Mouse (Mus musculus): ENCODE measurements around the gene Sh2b2. TPM values are rescaled to one million over a fixed set of nuclear protein-coding genes. Genes with fewer than 3 reads are reported as not detected.

Gene Sh2b2
- 3.1 and 4.2 TPM in 2 replicates for polyA plus RNA-seq (2014; fragmentation: Nextera tagmentation; extraction: Ambion mirVana)

DNA sequence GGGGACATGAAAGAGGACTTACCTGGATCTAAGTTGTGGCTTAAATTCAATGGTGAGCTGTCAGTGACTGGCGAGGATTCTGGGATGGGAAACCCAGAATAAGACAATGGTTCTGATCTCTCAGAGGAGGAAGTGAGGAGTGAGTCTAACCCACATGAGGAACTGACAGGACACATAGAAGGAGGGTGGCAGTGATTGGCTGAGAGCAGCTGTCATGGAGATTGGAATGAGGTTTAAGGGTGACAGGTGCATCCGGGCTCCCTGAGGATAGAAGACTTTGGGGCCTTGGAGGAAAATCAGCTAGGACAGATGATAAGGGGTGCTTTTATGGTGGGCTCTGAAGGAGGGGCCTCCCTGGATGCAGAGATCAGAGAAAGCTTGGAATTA, at the start of gene Sh2b2:
Gene Sh2b2, minus strand, starts transcription at position 105 of the 387 bp plus-strand sequence.
- ATAC-seq (replicated peaks; ENCODE audit: low FRiP score, low TSS enrichment, low read depth) (no peak), DNase-seq (ENCODE audit: low spot score) (no peak)
- H3K4me3 ChIP-seq (ENCODE audit: low read depth, low read length) = peak within 1 kb of the TSS; percentile 64
- H3K4me1 ChIP-seq (replicated peaks; ENCODE audit: control insufficient read depth, insufficient read depth, low read length) = peaks cover 8% of the 10 kb centered on the region; the same call in 1 of the 2 replicates
- no peaks in the 10 kb centered on the region for H3K27me3 ChIP-seq (replicated peaks; ENCODE audit: control insufficient read depth, insufficient read depth, low read length)
- peak within 1 kb of the TSS; percentile 74 for H3K4me2 ChIP-seq (ENCODE audit: low read length)
- H3K36me3 ChIP-seq (ENCODE audit: control insufficient read depth, insufficient read depth, low read length) = 0 out of 2 replicates have a peak, but pooled peaks cover 5% of the 10 kb centered on the region
- no peaks in the 10 kb centered on the region for H3K9me3 ChIP-seq (ENCODE audit: control insufficient read depth, low read length)
- peak within 1 kb of the TSS; percentile 69 for H3K27ac ChIP-seq (ENCODE audit: low read depth)
- H3K9ac ChIP-seq (ENCODE audit: low read length) = peak within 1 kb of the TSS; percentile 42; the same call in 1 of the 2 replicates
- 86% methylated on average over 2 of the region's 2 CpGs for WGBS

- no peak for DNase-seq (ENCODE audit: low spot score)
- Histone ChIP-seq H3K4me3 (ENCODE audit: low read depth, low read length) (no peak overlapping the region), H3K4me1 (replicated peaks; ENCODE audit: control insufficient read depth, insufficient read depth, low read length) (no peaks in the 10 kb centered on the region), H3K27me3 (replicated peaks; ENCODE audit: control insufficient read depth, insufficient read depth, low read length) (no peaks in the 10 kb centered on the region), H3K36me3 (ENCODE audit: control insufficient read depth, insufficient read depth, low read length) (peaks cover 54% of the 10 kb centered on the region), H3K4me2 (ENCODE audit: low read length) (no peak overlapping the region), H3K9ac (ENCODE audit: low read length) (no peak overlapping the region), H3K27ac (ENCODE audit: low read depth) (no peak overlapping the region), H3K9me3 (ENCODE audit: control insufficient read depth, low read length) (no peaks in the 10 kb centered on the region)
- 74% methylated on average over 4 of the region's 4 CpGs for WGBS
- ATAC-seq (replicated peaks; ENCODE audit: low FRiP score, low TSS enrichment, low read depth) = no peak
Observed at GRCm38 (mm10) chr5:136292971-136293418, 46.6 kb upstream of the Sh2b2 start.

- H3K9ac ChIP-seq (ENCODE audit: low read length) = no peak overlapping the region
- H3K9me3 ChIP-seq (ENCODE audit: control insufficient read depth, low read length) = no peaks in the 10 kb centered on the region
Observed at GRCm38 (mm10) chr5:136292361-136292760, 46.0 kb upstream of the Sh2b2 start.

DNA sequence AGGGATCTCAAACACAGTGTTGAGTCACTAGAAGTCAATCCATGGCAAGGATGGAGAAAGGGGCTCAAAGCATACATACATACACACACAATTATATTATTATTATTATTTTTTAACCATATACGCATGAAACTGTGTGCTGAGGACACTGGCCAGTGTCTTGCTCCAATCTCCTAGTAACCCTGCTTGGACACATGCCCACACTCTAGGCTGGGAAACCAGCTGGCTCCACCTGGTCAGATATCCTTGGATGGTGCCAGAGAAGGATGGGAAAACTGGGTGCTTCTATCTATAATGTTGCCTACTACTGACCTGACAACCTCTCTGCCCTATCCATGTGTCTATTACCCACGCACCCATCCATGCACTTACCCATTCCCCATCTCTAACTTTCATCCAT, 45.2 kb upstream of the Sh2b2 start:
- H3K27me3 ChIP-seq (replicated peaks; ENCODE audit: control insufficient read depth, insufficient read depth, low read length) = no peaks in the 10 kb centered on the region
- DNase-seq (ENCODE audit: low spot score) = no peak
- H3K4me3 ChIP-seq (ENCODE audit: low read depth, low read length) = no peak overlapping the region
- no peak overlapping the region for H3K9ac ChIP-seq (ENCODE audit: low read length)
- H3K27ac ChIP-seq (ENCODE audit: low read depth) = no peak overlapping the region
- 83% methylated on average over 2 of the region's 2 CpGs for WGBS
- H3K4me2 ChIP-seq (ENCODE audit: low read length) = no peak overlapping the region
- no peak for ATAC-seq (replicated peaks; ENCODE audit: low FRiP score, low TSS enrichment, low read depth)
- H3K9me3 ChIP-seq (ENCODE audit: control insufficient read depth, low read length) = no peaks in the 10 kb centered on the region
- no peaks in the 10 kb centered on the region for H3K4me1 ChIP-seq (replicated peaks; ENCODE audit: control insufficient read depth, insufficient read depth, low read length)
- H3K36me3 ChIP-seq (ENCODE audit: control insufficient read depth, insufficient read depth, low read length) = peaks cover 59% of the 10 kb centered on the region

More at GRCm38 (mm10) chr5:136292361-136292760, 46.0 kb upstream of the Sh2b2 start:
- no peaks in the 10 kb centered on the region for H3K27me3 ChIP-seq (replicated peaks; ENCODE audit: control insufficient read depth, insufficient read depth, low read length)
- no peak overlapping the region for H3K4me3 ChIP-seq (ENCODE audit: low read depth, low read length)
- 82% methylated on average over 2 of the region's 2 CpGs for WGBS
- no peak overlapping the region for H3K4me2 ChIP-seq (ENCODE audit: low read length)
- no peak overlapping the region for H3K27ac ChIP-seq (ENCODE audit: low read depth)
- peaks cover 56% of the 10 kb centered on the region for H3K36me3 ChIP-seq (ENCODE audit: control insufficient read depth, insufficient read depth, low read length)
- DNase-seq (ENCODE audit: low spot score) (no peak), ATAC-seq (replicated peaks; ENCODE audit: low FRiP score, low TSS enrichment, low read depth) (no peak)
- no peaks in the 10 kb centered on the region for H3K4me1 ChIP-seq (replicated peaks; ENCODE audit: control insufficient read depth, insufficient read depth, low read length)

DNA sequence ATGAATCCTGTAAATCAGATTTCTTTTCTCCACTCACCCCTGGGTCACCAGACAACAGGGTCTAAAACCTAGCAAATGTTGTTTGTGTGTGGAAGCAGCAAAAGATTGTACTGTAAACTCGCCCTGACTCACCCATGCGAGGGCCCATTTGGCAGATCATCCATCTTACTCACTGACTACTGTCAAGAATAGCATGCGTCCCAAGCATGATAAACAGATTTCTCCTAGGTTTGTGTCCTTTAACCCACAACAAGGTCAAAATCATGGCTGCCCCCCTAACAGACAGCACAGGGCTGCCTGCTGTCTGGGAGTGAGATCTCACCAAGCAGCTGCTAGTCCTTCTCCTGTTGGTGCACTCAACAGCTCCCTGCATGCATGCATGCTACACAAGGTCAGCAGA, 43.4 kb upstream of the Sh2b2 start:
- DNase-seq (ENCODE audit: low spot score) = no peak
- no peak for ATAC-seq (replicated peaks; ENCODE audit: low FRiP score, low TSS enrichment, low read depth)
- WGBS = 77% methylated on average over 3 of the region's 3 CpGs

DNA sequence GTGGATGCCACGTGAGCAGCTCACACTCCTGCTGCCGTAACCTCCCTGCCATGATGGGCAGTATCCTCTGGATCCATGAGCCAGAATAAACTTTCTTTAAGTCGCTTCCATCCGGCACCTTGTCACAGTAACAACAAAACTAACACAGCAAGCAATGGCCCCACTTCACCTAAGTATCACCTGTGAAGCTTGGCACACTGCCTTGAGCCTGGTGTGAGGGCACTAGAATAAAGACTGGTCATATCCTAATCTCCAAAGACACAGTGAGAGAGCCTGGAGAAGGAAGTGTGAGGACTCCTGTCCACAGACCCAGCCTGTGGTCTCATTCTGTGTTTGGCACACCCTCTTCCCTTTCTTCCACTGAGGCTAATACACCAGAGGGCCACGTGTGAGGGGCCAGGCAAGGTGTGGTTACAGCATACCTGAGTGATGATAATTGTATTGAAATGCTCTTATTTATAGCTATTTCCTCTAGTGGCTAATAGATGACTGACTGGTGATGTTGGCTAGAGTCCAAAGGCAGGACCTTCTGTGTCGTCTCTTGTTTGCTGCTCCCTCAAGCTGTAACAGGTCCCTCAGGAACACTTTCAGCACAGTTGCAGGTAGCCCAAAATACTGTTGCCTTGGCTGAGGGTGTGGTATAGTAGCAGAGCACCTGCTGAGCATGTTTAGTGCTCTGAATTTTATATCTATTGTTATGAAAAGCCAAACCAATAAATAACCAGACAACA, 42.2 kb upstream of the Sh2b2 start:
- 68% methylated on average over 6 of the region's 6 CpGs for WGBS
- ATAC-seq (replicated peaks; ENCODE audit: low FRiP score, low TSS enrichment, low read depth) (no peak), DNase-seq (ENCODE audit: low spot score) (no peak)
- H3K36me3 ChIP-seq (ENCODE audit: control insufficient read depth, insufficient read depth, low read length) = peaks cover 55% of the 10 kb centered on the region
- H3K4me1 ChIP-seq (replicated peaks; ENCODE audit: control insufficient read depth, insufficient read depth, low read length) = no peaks in the 10 kb centered on the region
- H3K4me2 ChIP-seq (ENCODE audit: low read length) = no peak overlapping the region
- no peaks in the 10 kb centered on the region for H3K9me3 ChIP-seq (ENCODE audit: control insufficient read depth, low read length)
- H3K9ac ChIP-seq (ENCODE audit: low read length) = no peak overlapping the region
- no peak overlapping the region for H3K4me3 ChIP-seq (ENCODE audit: low read depth, low read length)
- H3K27ac ChIP-seq (ENCODE audit: low read depth) = no peak overlapping the region
- H3K27me3 ChIP-seq (replicated peaks; ENCODE audit: control insufficient read depth, insufficient read depth, low read length) = no peaks in the 10 kb centered on the region

More for the DNA sequence above, 43.4 kb upstream of the Sh2b2 start:
- Histone ChIP-seq H3K36me3 (ENCODE audit: control insufficient read depth, insufficient read depth, low read length) (peaks cover 59% of the 10 kb centered on the region), H3K27me3 (replicated peaks; ENCODE audit: control insufficient read depth, insufficient read depth, low read length) (no peaks in the 10 kb centered on the region), H3K27ac (ENCODE audit: low read depth) (no peak overlapping the region), H3K4me1 (replicated peaks; ENCODE audit: control insufficient read depth, insufficient read depth, low read length) (no peaks in the 10 kb centered on the region), H3K4me2 (ENCODE audit: low read length) (no peak overlapping the region), H3K4me3 (ENCODE audit: low read depth, low read length) (no peak overlapping the region), H3K9me3 (ENCODE audit: control insufficient read depth, low read length) (no peaks in the 10 kb centered on the region), H3K9ac (ENCODE audit: low read length) (no peak overlapping the region)

GRCm38 (mm10) chr5:136286566-136286965, 40.2 kb upstream of the Sh2b2 start:
- no peak overlapping the region for H3K4me2 ChIP-seq (ENCODE audit: low read length)
- H3K36me3 ChIP-seq (ENCODE audit: control insufficient read depth, insufficient read depth, low read length) = peaks cover 67% of the 10 kb centered on the region
- no peak overlapping the region for H3K27ac ChIP-seq (ENCODE audit: low read depth)
- H3K9ac ChIP-seq (ENCODE audit: low read length) = no peak overlapping the region
- DNase-seq (ENCODE audit: low spot score) (no peak), ATAC-seq (replicated peaks; ENCODE audit: low FRiP score, low TSS enrichment, low read depth) (no peak)
- H3K27me3 ChIP-seq (replicated peaks; ENCODE audit: control insufficient read depth, insufficient read depth, low read length) = no peaks in the 10 kb centered on the region
- WGBS = 84% methylated on average over 6 of the region's 6 CpGs
- no peaks in the 10 kb centered on the region for H3K4me1 ChIP-seq (replicated peaks; ENCODE audit: control insufficient read depth, insufficient read depth, low read length)
- no peaks in the 10 kb centered on the region for H3K9me3 ChIP-seq (ENCODE audit: control insufficient read depth, low read length)
- H3K4me3 ChIP-seq (ENCODE audit: low read depth, low read length) = no peak overlapping the region

- H3K27ac ChIP-seq (ENCODE audit: low read depth) = no peak overlapping the region
- H3K36me3 ChIP-seq (ENCODE audit: control insufficient read depth, insufficient read depth, low read length) = peaks cover 57% of the 10 kb centered on the region
- WGBS = 90% methylated on average over 7 of the region's 7 CpGs
- DNase-seq (ENCODE audit: low spot score) = no peak
- H3K4me3 ChIP-seq (ENCODE audit: low read depth, low read length) = no peak overlapping the region
- no peaks in the 10 kb centered on the region for H3K4me1 ChIP-seq (replicated peaks; ENCODE audit: control insufficient read depth, insufficient read depth, low read length)
- H3K9me3 ChIP-seq (ENCODE audit: control insufficient read depth, low read length) = no peaks in the 10 kb centered on the region
- ATAC-seq (replicated peaks; ENCODE audit: low FRiP score, low TSS enrichment, low read depth) = no peak
- H3K4me2 ChIP-seq (ENCODE audit: low read length) = no peak overlapping the region
- H3K9ac ChIP-seq (ENCODE audit: low read length) = no peak overlapping the region
- H3K27me3 ChIP-seq (replicated peaks; ENCODE audit: control insufficient read depth, insufficient read depth, low read length) = no peaks in the 10 kb centered on the region
Observed at GRCm38 (mm10) chr5:136285106-136285505, 38.8 kb upstream of the Sh2b2 start.

DNA sequence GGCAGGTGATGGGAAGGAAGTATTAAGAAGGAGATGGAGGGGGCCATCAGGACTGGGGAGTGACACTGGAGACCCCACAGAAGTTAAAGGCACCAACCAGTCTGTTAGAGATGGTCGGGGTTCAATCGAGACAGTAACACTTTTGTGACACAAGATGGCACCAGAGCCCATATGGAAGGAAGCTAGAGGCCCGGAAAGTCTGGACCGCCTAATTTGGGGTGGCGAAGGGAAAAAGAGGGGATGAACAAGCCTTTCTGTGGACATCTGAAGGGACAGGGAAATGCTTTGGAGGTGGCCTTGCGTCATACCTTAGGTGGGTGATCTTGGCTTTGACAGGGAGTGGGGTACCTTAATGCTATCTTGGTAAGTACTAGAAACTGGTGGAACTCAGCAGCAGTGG, 35.0 kb upstream of the Sh2b2 start:
- ATAC-seq (replicated peaks; ENCODE audit: low FRiP score, low TSS enrichment, low read depth) = no peak
- H3K9me3 ChIP-seq (ENCODE audit: control insufficient read depth, low read length) = no peaks in the 10 kb centered on the region
- 67% methylated on average over 6 of the region's 6 CpGs for WGBS
- no peak overlapping the region for H3K9ac ChIP-seq (ENCODE audit: low read length)
- no peak overlapping the region for H3K4me2 ChIP-seq (ENCODE audit: low read length)
- H3K27me3 ChIP-seq (replicated peaks; ENCODE audit: control insufficient read depth, insufficient read depth, low read length) = no peaks in the 10 kb centered on the region
- no peak for DNase-seq (ENCODE audit: low spot score)
- H3K4me1 ChIP-seq (replicated peaks; ENCODE audit: control insufficient read depth, insufficient read depth, low read length) = no peaks in the 10 kb centered on the region
- peaks cover 78% of the 10 kb centered on the region for H3K36me3 ChIP-seq (ENCODE audit: control insufficient read depth, insufficient read depth, low read length)
- H3K27ac ChIP-seq (ENCODE audit: low read depth) = no peak overlapping the region
- no peak overlapping the region for H3K4me3 ChIP-seq (ENCODE audit: low read depth, low read length)
